Mouse (Mus musculus) monocyte, adult 5-6 weeks (primary cell): ENCODE measurements around the gene Myh13. TPM values are rescaled to one million over a fixed set of nuclear protein-coding genes. Genes with fewer than 3 reads are reported as not detected.

ENCODE experiments used
- ATAC-seq: fragments of 153-309, 156-312 bp; replicated peaks from 2 replicates; pipeline ENCODE4 v1.8.0; 2017; ENCODE audit warnings: mild to moderate bottlenecking; ENCODE audit not compliant: low TSS enrichment, insufficient number of reproducible peaks, severe bottlenecking, poor library complexity, low FRiP score
- total RNA-seq: library from RNA; stranded (forward); fragments of 200-1000, 200-491, 200-594 nt; gene quantifications from 3 replicates; pipeline ENCODE4 v1.2.3, GENCODE M21; 2017

Myh13 gene
- total RNA-seq, 1 experiment from 2014 or later, result not detected

DNA sequence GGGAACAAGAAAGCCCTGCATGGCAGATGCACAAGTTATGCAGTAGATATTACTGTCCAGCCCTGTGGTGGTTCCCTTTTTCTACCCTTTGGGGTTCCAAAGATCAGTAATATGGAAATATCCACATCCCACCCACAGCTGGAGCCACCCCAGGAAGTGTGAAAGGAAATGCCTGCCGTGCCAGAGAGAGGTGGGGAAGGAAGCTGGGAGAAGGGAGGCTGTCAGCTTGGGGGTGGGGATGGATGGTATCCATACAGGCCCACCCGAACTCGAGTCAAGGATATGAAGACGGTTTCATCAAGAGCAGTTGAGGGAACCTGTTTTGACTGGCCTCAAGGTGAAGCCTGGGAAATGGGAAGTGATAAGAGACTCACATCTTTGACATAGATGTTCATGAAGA lies 60.4 kb downstream of the Myh13 start:
- no peak for ATAC-seq

DNA sequence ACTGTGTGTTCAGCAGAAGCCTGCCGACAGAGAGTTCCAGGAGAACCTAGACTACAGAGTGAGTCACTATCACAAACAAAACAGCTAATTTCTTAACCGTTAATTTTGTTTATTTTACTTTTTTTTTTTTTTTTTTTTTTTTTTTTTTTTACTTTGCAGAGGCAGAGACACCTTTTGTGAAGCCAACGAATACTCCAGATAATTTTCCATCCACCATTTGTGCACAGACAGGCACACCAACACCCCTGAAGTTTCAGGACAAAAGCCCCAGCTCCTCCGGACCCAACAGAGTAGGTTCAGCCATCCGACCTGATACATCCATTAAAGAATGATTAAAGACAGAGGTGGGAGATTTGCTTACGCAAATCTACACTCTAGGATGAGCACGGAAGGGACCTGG lies 63.2 kb downstream of the Myh13 start:
- no peak for ATAC-seq

DNA sequence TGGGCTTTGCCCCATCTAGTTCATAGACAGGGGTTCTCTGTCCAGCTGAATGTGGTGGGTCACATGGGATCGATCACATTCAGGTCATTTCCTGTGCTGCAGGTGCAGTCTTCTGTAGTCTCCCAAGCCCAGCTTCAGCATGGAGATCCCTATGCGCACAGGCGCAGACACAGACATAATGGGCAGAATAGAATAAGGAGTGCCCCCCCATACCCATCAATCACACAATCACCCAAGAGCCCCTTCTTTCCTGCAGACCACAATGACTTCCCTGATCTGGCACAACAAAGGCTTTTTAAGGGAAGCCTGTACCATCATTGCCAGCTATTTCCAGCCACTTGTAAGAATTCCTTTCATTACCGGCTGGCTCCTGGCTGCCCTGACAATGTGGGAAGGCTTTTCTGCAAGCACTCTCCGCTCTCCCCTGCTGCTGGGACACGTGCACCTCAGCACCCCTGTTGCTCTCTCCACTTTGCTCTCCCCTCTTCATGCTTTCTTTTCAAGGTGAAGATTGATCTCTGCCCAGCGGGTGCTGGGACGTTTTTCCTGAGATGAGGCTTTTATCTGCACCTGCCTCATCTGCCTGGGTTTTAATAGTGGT lies 65.5 kb downstream of the Myh13 start:
- ATAC-seq, result no peak

DNA sequence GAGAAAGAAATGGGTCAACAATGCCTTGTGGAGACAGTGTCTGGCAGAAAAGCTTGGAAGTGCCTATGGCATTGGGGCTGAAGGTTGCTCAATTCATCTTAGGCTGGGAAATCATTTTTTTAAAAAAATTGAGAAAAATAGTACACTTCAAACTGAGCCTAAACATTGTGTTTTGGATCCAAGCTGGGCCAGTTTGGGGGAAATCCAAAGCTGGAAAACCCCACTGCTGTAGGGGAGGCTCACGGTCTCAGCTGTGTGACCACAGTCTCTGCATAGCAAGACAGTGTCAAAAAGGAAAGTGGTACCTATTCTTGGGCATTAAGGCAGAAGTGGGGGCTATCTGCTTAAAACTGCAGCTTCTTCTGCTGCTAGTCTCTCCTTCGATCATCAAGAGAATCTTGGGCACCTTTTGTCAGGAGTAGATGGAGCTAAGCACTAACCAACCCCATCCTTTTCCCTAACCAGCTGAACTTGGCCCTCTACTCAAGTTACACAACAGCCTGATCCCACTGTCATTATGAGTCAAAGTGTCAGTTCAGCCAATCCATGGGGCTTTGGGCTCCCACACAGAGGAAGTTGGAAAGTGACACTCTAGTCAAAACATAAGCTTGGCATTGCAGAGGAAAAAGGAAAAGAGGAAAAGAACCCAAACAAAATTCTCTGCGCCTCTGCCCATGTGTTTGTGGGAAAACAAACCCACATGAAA lies 69.4 kb downstream of the Myh13 start:
- ATAC-seq, result no peak

DNA sequence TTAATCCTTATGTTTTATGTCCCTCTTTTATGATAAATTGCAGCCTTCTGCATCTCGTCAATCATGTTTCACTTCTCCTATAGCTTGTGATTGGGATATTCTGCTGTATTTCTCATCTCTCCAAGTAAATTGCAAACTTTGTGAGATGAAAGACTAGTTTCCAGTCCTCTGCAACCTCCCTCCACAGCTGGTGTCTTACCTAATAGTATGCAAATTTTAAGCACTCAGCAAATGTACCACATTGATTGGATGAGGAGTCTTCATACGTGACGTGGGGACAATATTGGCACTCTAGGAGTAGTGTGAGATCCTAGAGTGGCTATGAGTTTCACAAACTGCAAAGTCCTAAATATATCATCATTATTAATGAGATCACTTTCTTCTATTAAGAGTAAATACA lies 70.9 kb downstream of the Myh13 start:
- ATAC-seq, result no peak

DNA sequence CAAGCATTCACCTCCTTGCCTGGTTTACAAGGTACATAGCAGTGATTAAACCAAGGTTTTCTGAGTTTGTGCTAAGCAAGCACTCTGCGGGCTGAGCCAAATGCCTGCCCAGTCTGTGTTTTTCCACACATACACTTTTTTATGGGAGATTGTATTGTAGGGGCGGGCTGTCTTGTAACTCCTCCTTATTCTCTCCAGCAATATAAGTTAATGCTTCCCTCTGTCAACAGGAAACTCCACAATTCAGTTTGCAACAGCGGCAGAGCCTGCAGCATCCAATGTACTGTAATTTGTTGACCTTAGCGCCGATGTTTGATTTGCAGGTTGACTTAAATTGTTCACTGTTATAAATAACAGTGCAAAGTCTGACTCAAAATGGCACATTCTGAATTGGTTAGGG lies 79.5 kb downstream of the Myh13 start:
- ATAC-seq, result no peak

DNA sequence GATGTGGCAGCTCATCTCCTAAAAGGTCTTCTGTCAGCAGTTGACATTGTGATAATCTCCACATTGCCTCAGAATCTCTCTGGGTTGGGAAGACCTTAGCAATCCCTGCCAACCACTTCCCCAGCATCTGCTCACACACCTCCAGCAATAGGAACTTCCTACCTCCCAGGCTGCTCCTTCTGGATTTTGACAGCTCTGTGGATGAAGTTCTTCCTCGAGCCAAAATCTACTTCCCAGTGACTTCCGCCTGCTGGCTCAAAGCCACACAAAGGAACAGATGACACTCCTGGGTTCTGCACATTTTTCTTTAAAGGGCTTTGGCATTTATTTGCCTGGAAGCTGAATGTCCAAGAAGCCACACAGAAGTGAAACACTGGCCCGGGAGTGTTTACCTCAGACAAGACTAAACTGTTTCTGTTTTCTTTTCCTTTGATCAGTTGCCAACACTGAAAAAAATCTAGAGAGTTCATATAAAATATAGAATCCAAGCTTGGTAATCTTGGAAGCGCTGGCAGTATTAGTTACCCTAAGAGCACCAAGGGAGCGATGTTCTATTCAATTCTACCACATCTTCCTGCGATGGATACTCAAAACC lies 93.0 kb downstream of the Myh13 start:
- no peak for ATAC-seq

Other genes starting within 250 kb of the Myh13 start
- not detected in 3 replicates for gene Myh3, start 243.4 kb upstream of the Myh13 start, total RNA-seq
- gene Myh2, start 150.6 kb upstream of the Myh13 start, total RNA-seq, result not detected in 3 replicates
- not detected in 3 replicates for gene Myh1, start 121.6 kb upstream of the Myh13 start, total RNA-seq
- gene Myh4, start 83.6 kb upstream of the Myh13 start, total RNA-seq, result not detected in 3 replicates
- not detected in 3 replicates for gene Myh8, start 44.5 kb upstream of the Myh13 start, total RNA-seq
- 12.4 to 34.6 TPM (median 19.5 TPM) in 3 replicates for gene Gas7, start 133.8 kb downstream of the Myh13 start, total RNA-seq